Mouse (Mus musculus): ENCODE results near the gene Gid8. TPM values are rescaled to one million over a fixed set of nuclear protein-coding genes. Genes with fewer than 3 reads are reported as not detected.
A peak's percentile ranks its signal among the peaks of the same experiment; 100 is the strongest.

Gene Gid8
- polyA plus RNA-seq, 1 experiment from 2014 or later = 38.0 TPM

GRCm38 (mm10) chr2:180701053-180701766, 8.7 kb upstream of the Gid8 start:
- no peaks in the 10 kb centered on the region for H3K36me3 ChIP-seq (ENCODE audit: control insufficient read depth, insufficient read depth)
- H3K4me1 ChIP-seq (replicated peaks; ENCODE audit: control insufficient read depth, insufficient read depth, low read length) = peaks cover 22% of the 10 kb centered on the region
- H3K27me3 ChIP-seq (replicated peaks; ENCODE audit: control insufficient read depth, insufficient read depth, low read length) = no peaks in the 10 kb centered on the region
- H3K4me2 ChIP-seq (replicated peaks; ENCODE audit: low read depth) = peak overlapping the region; percentile 82
- no peak for ATAC-seq
- H3K4me3 ChIP-seq (ENCODE audit: low read depth, low read length) = peak overlapping the region; percentile 82
- H3K27ac ChIP-seq (ENCODE audit: low read depth, low read length) = peak overlapping the region; percentile 99
- peak overlapping the region; percentile 99 for H3K9ac ChIP-seq (ENCODE audit: low read depth, low read length)
- 2% methylated on average over 26 of the region's 26 CpGs for WGBS
- TF ChIP-seq CTCF (IDR thresholded peaks at IDR 0.05; ENCODE audit: low read depth) = no peak
- no peaks in the 10 kb centered on the region for H3K9me3 ChIP-seq (ENCODE audit: control insufficient read depth)

GRCm38 (mm10) chr2:180701767-180702621, 7.9 kb upstream of the Gid8 start:
- H3K9me3 ChIP-seq (ENCODE audit: control insufficient read depth) = no peaks in the 10 kb centered on the region
- no peaks in the 10 kb centered on the region for H3K27me3 ChIP-seq (replicated peaks; ENCODE audit: control insufficient read depth, insufficient read depth, low read length)
- peak overlapping the region; percentile 82 for H3K4me2 ChIP-seq (replicated peaks; ENCODE audit: low read depth)
- H3K4me3 ChIP-seq (ENCODE audit: low read depth, low read length) = peak overlapping the region; percentile 82
- 0% methylated on average over 66 of the region's 66 CpGs for WGBS
- peak overlapping the region; percentile 99 for H3K27ac ChIP-seq (ENCODE audit: low read depth, low read length)
- no peaks in the 10 kb centered on the region for H3K36me3 ChIP-seq (ENCODE audit: control insufficient read depth, insufficient read depth)
- H3K9ac ChIP-seq (ENCODE audit: low read depth, low read length) = peak overlapping the region; percentile 99
- peaks cover 22% of the 10 kb centered on the region for H3K4me1 ChIP-seq (replicated peaks; ENCODE audit: control insufficient read depth, insufficient read depth, low read length)
- peak; percentile 91 for ATAC-seq
- TF ChIP-seq CTCF (IDR thresholded peaks at IDR 0.05; ENCODE audit: low read depth) = peak; percentile 32; the same call in 1 of the 2 replicates

- Histone ChIP-seq H3K36me3 (ENCODE audit: control insufficient read depth, insufficient read depth) (no peaks in the 10 kb centered on the region), H3K9me3 (ENCODE audit: control insufficient read depth) (no peaks in the 10 kb centered on the region), H3K27ac (ENCODE audit: low read depth, low read length) (peak overlapping the region; percentile 99), H3K4me1 (replicated peaks; ENCODE audit: control insufficient read depth, insufficient read depth, low read length) (peaks cover 22% of the 10 kb centered on the region), H3K9ac (ENCODE audit: low read depth, low read length) (peak overlapping the region; percentile 99), H3K27me3 (replicated peaks; ENCODE audit: control insufficient read depth, insufficient read depth, low read length) (no peaks in the 10 kb centered on the region), H3K4me2 (replicated peaks; ENCODE audit: low read depth) (peak overlapping the region; percentile 82), H3K4me3 (ENCODE audit: low read depth, low read length) (peak overlapping the region; percentile 82)
- TF ChIP-seq CTCF (IDR thresholded peaks at IDR 0.05; ENCODE audit: low read depth) = peak; percentile 41
- ATAC-seq = no peak
- WGBS = 17% methylated on average over 4 of the region's 4 CpGs
Observed at GRCm38 (mm10) chr2:180702701-180703149, 7.2 kb upstream of the Gid8 start.

GRCm38 (mm10) chr2:180703175-180703574, 6.7 kb upstream of the Gid8 start:
- H3K4me3 ChIP-seq (ENCODE audit: low read depth, low read length) = no peak overlapping the region
- 66% methylated on average over 5 of the region's 5 CpGs for WGBS
- no peak overlapping the region for H3K9ac ChIP-seq (ENCODE audit: low read depth, low read length)
- no peaks in the 10 kb centered on the region for H3K9me3 ChIP-seq (ENCODE audit: control insufficient read depth)
- H3K27me3 ChIP-seq (replicated peaks; ENCODE audit: control insufficient read depth, insufficient read depth, low read length) = no peaks in the 10 kb centered on the region
- peaks cover 22% of the 10 kb centered on the region for H3K4me1 ChIP-seq (replicated peaks; ENCODE audit: control insufficient read depth, insufficient read depth, low read length)
- H3K4me2 ChIP-seq (replicated peaks; ENCODE audit: low read depth) = no peak overlapping the region
- TF ChIP-seq CTCF (IDR thresholded peaks at IDR 0.05; ENCODE audit: low read depth) = no peak
- H3K36me3 ChIP-seq (ENCODE audit: control insufficient read depth, insufficient read depth) = no peaks in the 10 kb centered on the region
- ATAC-seq = no peak
- H3K27ac ChIP-seq (ENCODE audit: low read depth, low read length) = no peak overlapping the region

- no peaks in the 10 kb centered on the region for H3K9me3 ChIP-seq (ENCODE audit: control insufficient read depth)
- H3K4me2 ChIP-seq (replicated peaks; ENCODE audit: low read depth) = peak overlapping the region; percentile 24; the same call in 1 of the 2 replicates
- H3K27me3 ChIP-seq (replicated peaks; ENCODE audit: control insufficient read depth, insufficient read depth, low read length) = no peaks in the 10 kb centered on the region
- H3K9ac ChIP-seq (ENCODE audit: low read depth, low read length) = no peak overlapping the region
- no peak overlapping the region for H3K4me3 ChIP-seq (ENCODE audit: low read depth, low read length)
- TF ChIP-seq CTCF (IDR thresholded peaks at IDR 0.05; ENCODE audit: low read depth) = no peak
- no peak for ATAC-seq
- no peaks in the 10 kb centered on the region for H3K36me3 ChIP-seq (ENCODE audit: control insufficient read depth, insufficient read depth)
- no peak overlapping the region; the same call in 1 of the 2 replicates for H3K27ac ChIP-seq (ENCODE audit: low read depth, low read length)
- peaks cover 28% of the 10 kb centered on the region for H3K4me1 ChIP-seq (replicated peaks; ENCODE audit: control insufficient read depth, insufficient read depth, low read length)
- WGBS = 80% methylated on average over 3 of the region's 3 CpGs
Observed at GRCm38 (mm10) chr2:180703645-180704359, 6.1 kb upstream of the Gid8 start.
